Mouse (Mus musculus) midbrain, embryonic 10.5 days (tissue): ENCODE measurements around the gene Gtf2f1. TPM values are rescaled to one million over a fixed set of nuclear protein-coding genes. Genes with fewer than 3 reads are reported as not detected.

Experiments used
- DNase-seq: peaks from one replicate; pipeline ENCODE4 v3.0.0-alpha.2; 2017; ENCODE audit warnings: low spot score
- H3K27ac ChIP-seq: fragments of 300-500 bp; sonication (generic); replicated peaks from 2 replicates; pipeline ENCODE4 v1.5.1; 2016; ENCODE audit warnings: mild to moderate bottlenecking
- H3K27me3 ChIP-seq: fragments of 300-500 bp; sonication (generic); 2 replicates; pipeline ENCODE4 v1.6.1; 2016; ENCODE audit warnings: low read depth, mild to moderate bottlenecking; ENCODE audit not compliant: poor library complexity, severe bottlenecking
- H3K36me3 ChIP-seq: fragments of 300-500 bp; sonication (generic); 2 replicates; pipeline ENCODE4 v1.6.1; 2016; ENCODE audit warnings: mild to moderate bottlenecking, moderate library complexity
- H3K4me1 ChIP-seq: fragments of 300-500 bp; sonication (generic); 2 replicates; pipeline ENCODE4 v1.6.1; 2016
- H3K4me3 ChIP-seq: fragments of 300-500 bp; sonication (generic); 2 replicates; pipeline ENCODE4 v1.5.1; 2016; ENCODE audit warnings: mild to moderate bottlenecking, moderate library complexity
- H3K9me3 ChIP-seq: fragments of 300-500 bp; sonication (generic); replicated peaks from 2 replicates; pipeline ENCODE4 v1.6.1; 2016; ENCODE audit warnings: mild to moderate bottlenecking
- WGBS: fragments of 180-500 bp; shearing (Covaris S2); methylation state at CpG from one replicate; pipeline ENCODE4 v1.1.7; 2016; 5-methylcytosine and 5-hydroxymethylcytosine counted together
- polyA plus RNA-seq: library from polyadenylated mRNA; unstranded; fragments of >200 nt; fragmentation: Nextera tagmentation; extraction: Ambion mirVana; gene quantifications from 2 replicates; pipeline ENCODE4 v1.2.1, GENCODE M21; 2016

The Gtf2f1 gene
- polyA plus RNA-seq, 1 experiment from 2014 or later = 81.2 TPM

DNA sequence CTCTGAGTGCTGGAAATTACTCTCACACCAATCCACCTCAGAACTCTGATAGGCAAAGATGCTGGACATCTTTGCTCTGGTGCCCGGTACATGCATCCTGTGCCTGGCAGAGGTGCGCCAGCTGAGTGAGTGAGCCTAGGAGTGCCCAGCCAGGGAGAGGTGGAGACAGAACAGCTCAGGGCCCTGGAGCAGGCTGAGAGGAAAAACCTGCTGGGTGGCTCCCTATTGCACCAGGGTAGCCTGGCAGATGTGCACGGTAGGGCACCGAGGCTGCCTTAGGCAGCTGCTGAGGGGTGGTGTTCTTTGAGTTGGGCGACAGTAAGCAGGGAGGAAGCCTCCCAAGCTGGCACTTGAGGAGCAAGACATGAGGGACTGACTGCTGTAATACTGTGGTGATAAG is 29.1 kb downstream of the Gtf2f1 start, which contains the start of gene Acer1:
TSS of gene Acer1 (minus strand) at position 114 of the 400 bp plus-strand sequence.
- Histone ChIP-seq H3K36me3 (no peaks in the 10 kb centered on the region), H3K9me3 (no peaks in the 10 kb centered on the region), H3K27ac (no peak within 1 kb of the TSS), H3K4me1 (no peaks in the 10 kb centered on the region), H3K27me3 (no peaks in the 10 kb centered on the region), H3K4me3 (no peak within 1 kb of the TSS)
- WGBS = 76% methylated on average over 5 of the region's 5 CpGs
- DNase-seq = no peak

DNA sequence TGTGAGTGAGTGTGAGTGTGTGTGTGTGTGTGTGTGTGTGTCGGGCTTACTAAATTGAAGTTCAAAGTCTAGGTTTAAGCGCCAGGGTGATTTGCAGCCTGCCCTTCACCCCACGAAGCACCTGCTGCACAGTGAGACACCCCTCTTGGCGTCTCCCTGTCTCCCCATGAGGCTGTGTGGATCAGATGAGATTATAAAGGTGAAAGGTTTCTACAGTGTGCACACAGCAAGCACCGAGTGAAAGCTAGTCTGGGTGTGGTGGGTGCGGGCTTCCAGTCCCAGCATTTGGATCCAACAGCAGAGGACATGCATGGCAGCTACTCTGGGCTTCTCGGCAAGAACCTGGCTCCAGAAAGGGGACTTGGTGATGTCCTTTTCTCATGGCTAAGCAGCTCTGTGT is 30.0 kb downstream of the Gtf2f1 start:
- Histone ChIP-seq H3K27ac (no peak overlapping the region), H3K4me1 (no peaks in the 10 kb centered on the region), H3K27me3 (no peaks in the 10 kb centered on the region), H3K36me3 (no peaks in the 10 kb centered on the region), H3K9me3 (no peaks in the 10 kb centered on the region), H3K4me3 (no peak overlapping the region)
- 88% methylated on average over 7 of the region's 7 CpGs for WGBS
- no peak for DNase-seq

DNA sequence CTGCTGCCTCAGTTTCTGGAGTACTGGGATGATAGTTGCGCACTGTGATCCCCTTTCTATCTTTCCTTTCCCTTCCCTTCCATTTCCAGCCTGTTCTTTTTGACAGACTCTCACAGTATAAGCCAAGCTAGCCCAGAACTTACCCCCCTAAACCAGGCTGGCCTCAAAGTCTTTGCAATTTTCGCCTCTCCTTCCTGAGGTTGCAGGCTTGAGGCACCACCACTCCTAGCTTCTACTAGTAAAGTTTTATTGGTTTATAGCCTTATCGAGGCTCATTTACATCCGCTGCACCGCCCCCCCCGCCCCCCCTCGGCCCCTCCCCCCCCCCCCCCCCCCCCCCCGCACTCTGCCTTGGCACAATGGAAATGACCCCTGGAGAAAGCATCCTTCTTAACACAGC is 31.6 kb downstream of the Gtf2f1 start:
- no peaks in the 10 kb centered on the region for H3K27me3 ChIP-seq
- no peaks in the 10 kb centered on the region for H3K36me3 ChIP-seq
- 48% methylated on average over 7 of the region's 8 CpGs for WGBS
- H3K27ac ChIP-seq = no peak overlapping the region
- no peak overlapping the region for H3K4me3 ChIP-seq
- no peak for DNase-seq
- H3K9me3 ChIP-seq = no peaks in the 10 kb centered on the region
- no peaks in the 10 kb centered on the region for H3K4me1 ChIP-seq

DNA sequence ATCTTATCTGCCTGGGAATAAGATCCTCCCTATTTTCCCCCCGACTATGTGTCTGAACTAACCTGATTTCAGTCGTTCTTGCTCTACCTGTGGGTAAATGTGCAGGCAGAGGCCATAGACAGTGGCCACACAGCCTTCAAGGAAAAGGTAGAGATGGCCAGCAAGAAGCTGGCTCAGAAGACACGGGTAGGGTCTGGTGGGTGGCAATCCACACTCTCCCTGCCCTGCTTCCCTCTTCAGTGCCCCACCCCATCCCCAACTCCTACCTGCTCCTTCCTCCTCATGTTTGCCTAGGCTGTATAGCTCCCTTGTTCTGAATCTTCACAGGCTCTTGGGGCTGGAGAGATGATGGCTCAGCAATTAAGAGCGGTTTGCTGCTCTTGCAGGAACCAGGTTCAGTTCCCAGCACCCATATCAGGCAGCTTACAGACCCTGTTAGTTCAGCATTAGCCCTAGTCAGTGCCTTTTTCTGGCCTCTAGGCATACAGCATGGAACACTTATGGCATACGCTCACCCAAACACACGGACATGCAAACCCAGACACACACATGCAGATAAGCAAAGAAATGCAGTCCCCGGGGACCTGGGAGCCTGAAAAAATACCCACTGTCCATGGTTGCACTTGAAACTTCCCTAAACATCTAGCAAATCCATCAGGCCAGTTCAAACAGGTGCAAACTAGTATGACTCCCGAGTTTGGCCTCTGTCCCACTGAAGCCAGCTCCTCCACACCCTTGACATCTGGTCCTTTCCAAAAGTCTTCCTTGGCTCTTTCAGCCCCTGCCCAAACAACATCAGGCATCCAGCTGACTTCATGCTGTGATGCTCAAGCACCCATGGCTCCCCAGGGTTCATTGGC is 34.3 kb downstream of the Gtf2f1 start:
- no peaks in the 10 kb centered on the region for H3K9me3 ChIP-seq
- H3K27me3 ChIP-seq = no peaks in the 10 kb centered on the region
- H3K27ac ChIP-seq = no peak overlapping the region
- no peaks in the 10 kb centered on the region for H3K36me3 ChIP-seq
- no peak overlapping the region for H3K4me3 ChIP-seq
- 83% methylated on average over 8 of the region's 8 CpGs for WGBS
- H3K4me1 ChIP-seq = no peaks in the 10 kb centered on the region
- DNase-seq = no peak

DNA sequence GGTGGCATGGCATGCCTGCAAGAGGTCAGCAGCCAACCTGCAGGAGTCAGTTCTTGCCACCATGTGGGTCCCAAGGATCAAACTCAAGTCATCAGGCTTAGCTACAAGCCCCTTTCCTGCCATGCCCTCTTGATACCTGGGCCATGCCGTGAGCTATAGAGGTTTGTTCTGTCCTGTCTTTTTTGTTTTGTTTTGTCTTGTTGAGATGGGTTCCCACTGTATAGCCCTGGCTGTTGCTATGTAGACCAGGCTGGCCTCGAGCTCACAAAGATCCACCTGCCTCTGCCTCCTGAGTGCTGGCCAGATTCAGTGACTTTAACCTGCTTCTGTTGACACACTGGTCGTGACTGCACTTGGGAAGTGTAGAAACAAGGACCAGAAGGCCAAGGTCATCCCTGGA is 35.7 kb downstream of the Gtf2f1 start:
- Histone ChIP-seq H3K27ac (no peak overlapping the region), H3K36me3 (no peaks in the 10 kb centered on the region), H3K27me3 (no peaks in the 10 kb centered on the region), H3K4me1 (no peaks in the 10 kb centered on the region), H3K4me3 (no peak overlapping the region), H3K9me3 (no peaks in the 10 kb centered on the region)
- 86% methylated on average over 3 of the region's 3 CpGs for whole genome bisulfite sequencing
- no peak for DNase-seq

DNA sequence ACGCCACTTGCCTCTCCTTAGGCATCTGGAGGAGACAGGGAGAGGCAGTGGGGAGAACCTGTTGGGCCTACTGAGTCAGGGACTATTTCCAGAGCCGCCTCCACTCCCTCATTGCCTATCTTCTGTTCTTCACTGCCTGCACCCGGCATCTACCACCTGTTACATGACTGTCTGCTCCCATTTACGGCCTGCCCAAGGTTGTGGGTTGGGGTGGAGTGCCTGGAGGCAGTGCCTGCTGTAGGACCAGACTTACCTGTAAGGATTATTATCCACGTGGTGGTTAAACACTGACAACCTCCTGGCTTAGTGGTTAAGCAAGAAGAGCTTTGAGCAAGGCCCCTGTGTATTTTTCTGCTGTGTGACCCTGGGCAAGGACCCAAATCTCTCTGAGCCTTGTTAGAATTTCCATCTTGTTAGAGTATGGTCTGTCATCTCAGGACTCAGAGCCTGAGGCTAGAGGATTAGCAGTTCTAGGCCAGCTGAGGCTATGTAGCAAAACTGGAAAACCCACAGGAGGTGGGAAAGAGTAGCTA is 36.3 kb downstream of the Gtf2f1 start:
- Histone ChIP-seq H3K4me3 (no peak overlapping the region), H3K27me3 (no peaks in the 10 kb centered on the region), H3K36me3 (no peaks in the 10 kb centered on the region), H3K9me3 (no peaks in the 10 kb centered on the region), H3K4me1 (no peaks in the 10 kb centered on the region), H3K27ac (no peak overlapping the region)
- 80% methylated on average over 5 of the region's 5 CpGs for WGBS
- DNase-seq = no peak

DNA sequence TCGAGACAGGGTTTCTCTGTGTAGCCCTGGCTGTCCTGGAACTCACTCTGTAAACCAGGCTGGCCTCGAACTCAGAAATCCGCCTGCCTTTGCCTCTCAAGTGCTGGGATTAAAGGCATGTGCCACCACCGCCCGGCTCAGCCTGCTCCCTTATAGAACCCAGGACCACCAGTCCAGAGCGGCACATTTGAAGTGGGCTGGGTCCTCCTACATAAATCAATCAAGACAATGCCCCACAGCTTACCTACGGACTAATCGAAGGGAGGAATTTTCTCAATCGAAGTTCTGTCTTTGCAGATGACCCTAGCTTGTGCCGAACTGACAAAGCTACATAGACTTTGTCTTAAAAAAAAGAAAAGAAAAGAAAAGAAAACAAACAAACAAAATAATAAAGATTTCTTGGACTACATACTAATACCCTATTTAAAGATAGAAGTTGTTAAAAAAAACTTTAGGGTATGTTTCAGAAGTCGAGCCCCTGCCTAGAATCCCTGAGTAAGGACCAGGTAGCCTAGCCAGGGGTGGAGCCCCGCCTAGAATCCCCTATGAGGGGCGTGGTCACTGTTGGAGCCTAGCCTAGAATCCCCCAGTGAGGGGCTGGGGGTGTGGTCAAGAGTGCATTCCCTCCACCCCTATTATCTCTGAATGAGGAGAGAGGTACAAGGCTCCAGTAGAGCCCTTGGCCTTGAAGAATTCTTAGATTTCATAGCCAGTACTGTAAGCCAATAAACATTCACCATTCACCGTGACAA is 37.0 kb downstream of the Gtf2f1 start:
- no peak for DNase-seq
- Histone ChIP-seq H3K4me3 (no peak overlapping the region), H3K36me3 (no peaks in the 10 kb centered on the region), H3K9me3 (no peaks in the 10 kb centered on the region), H3K27ac (no peak overlapping the region), H3K27me3 (no peaks in the 10 kb centered on the region), H3K4me1 (no peaks in the 10 kb centered on the region)
- WGBS = 67% methylated on average over 13 of the region's 14 CpGs

DNA sequence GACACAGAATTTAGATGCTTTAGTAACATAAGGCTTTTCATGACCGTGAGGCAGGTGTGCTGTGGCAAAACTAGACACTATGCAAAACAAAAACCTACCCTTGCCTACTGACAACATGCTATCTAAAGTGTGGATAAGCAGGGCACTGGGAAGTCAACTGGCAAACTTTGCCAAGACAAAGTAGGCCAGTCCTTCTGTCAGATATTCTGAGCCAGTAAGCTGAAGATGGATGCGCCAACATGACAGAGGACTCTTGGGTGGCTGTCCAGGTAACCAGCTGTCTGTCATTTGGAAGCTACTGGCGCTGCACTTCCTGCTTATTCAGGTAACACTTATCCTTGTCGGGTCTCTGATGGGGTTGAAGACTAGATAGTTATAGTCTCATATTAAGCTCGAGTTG is 41.0 kb downstream of the Gtf2f1 start:
- no peak for DNase-seq
- Histone ChIP-seq H3K27ac (no peak overlapping the region), H3K4me1 (no peaks in the 10 kb centered on the region), H3K27me3 (no peaks in the 10 kb centered on the region), H3K4me3 (no peak overlapping the region), H3K36me3 (no peaks in the 10 kb centered on the region), H3K9me3 (no peaks in the 10 kb centered on the region)
- 75% methylated on average over 5 of the region's 5 CpGs for WGBS

DNA sequence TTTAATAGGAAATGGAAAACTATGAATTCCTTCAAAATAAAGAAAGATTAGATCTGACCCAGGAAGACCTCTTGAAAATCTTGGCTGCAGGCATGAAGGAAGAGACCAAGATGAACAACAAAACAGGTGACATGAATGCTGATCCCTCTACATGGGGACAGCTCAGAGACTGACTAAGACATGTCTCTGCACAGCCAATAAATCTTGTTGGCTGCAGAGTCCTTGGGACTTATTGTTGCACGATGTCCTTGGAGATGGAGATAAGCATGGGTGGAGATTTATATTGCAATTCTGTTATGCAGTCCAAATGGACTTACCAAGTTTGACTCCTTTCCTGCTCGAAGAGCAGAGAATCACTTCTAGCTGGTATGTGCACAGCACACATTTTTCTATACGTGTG is 41.8 kb downstream of the Gtf2f1 start:
- H3K27ac ChIP-seq = no peak overlapping the region
- DNase-seq = no peak
- no peaks in the 10 kb centered on the region for H3K27me3 ChIP-seq
- H3K4me3 ChIP-seq = no peak overlapping the region
- 79% methylated on average over 3 of the region's 3 CpGs for WGBS
- no peaks in the 10 kb centered on the region for H3K4me1 ChIP-seq
- no peaks in the 10 kb centered on the region for H3K36me3 ChIP-seq
- no peaks in the 10 kb centered on the region for H3K9me3 ChIP-seq

DNA sequence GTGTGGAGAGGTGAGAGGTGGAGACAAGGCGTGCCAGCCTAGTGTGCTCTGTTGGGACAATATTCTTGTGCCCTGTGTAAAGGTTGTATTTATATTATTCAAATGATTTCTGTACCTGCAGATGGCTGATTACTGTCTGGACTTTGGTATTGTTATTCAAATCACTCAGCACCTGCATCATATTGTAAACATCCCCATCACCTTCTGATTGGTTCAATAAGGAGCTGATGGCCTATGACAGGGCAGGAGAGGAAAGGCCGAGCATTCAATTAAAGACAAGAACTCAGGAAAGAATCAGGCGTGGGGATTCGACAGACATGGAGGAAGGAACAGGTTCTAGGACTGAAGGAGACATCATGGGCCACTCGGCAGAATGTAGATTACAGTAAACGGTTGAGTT is 47.4 kb downstream of the Gtf2f1 start:
- no peaks in the 10 kb centered on the region for H3K9me3 ChIP-seq
- no peaks in the 10 kb centered on the region for H3K36me3 ChIP-seq
- WGBS = 81% methylated on average over 6 of the region's 6 CpGs
- DNase-seq = no peak
- H3K27ac ChIP-seq = no peak overlapping the region
- H3K4me1 ChIP-seq = no peaks in the 10 kb centered on the region
- H3K4me3 ChIP-seq = no peak overlapping the region
- no peaks in the 10 kb centered on the region for H3K27me3 ChIP-seq

DNA sequence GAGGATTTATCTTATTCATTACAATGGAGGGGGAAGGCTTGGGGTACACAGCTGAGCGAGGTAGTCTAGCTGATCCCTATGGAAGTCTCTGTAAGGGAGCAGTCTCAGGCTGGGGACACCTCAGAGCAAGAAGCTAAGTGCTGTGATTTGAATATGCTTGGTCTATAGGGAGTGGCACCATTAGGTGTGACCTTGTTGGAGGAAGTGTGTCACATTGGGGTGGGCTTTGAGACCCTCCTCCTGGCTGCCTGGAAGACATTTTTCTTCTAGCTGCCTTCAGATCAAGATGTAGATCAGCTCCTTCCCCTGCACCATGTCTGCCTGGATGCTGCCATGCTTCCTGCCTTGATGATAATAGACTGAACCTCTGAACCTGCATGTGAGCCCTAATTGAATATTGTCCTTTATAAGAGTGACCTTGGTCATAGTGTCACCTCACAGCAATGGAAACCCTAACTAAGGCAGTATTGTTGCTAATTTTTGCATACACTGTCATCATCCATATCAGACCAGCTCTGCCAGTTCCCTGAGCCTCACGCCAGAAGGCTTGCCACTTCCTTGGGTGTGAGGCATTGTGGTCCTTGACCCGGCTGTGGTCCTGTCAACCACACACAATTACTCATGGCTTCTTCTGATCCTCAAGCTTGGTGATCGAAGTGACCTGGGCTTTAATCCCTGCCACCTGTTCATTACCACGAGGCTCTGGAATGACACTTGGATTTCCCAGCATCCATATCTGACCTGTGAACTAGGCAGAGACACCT is 48.3 kb downstream of the Gtf2f1 start:
- 86% methylated on average over 5 of the region's 5 CpGs for WGBS
- DNase-seq = no peak
- no peaks in the 10 kb centered on the region for H3K9me3 ChIP-seq
- H3K27me3 ChIP-seq = no peaks in the 10 kb centered on the region
- no peak overlapping the region for H3K27ac ChIP-seq
- no peaks in the 10 kb centered on the region for H3K36me3 ChIP-seq
- H3K4me3 ChIP-seq = no peak overlapping the region
- no peaks in the 10 kb centered on the region for H3K4me1 ChIP-seq

DNA sequence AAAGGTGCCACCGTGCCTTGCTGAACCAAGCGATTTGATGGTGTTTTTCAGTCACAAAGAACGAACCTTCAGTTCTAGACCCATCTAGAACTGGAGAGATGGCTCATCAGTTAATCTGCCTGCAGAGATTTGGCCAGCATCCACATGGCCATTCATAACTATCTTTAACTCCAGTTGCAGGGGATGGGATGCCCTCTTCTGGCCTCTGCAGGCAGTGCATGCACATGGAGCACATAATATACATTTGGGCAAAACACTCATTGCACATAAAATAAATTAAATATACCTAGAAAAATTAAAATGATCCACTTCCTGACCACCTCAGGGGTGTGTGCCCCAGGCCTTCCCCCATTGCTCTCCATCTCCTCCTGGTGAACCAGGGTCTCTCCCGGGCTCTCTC is 49.2 kb downstream of the Gtf2f1 start:
- Histone ChIP-seq H3K4me1 (no peaks in the 10 kb centered on the region), H3K27ac (no peak overlapping the region), H3K4me3 (no peak overlapping the region), H3K27me3 (no peaks in the 10 kb centered on the region), H3K36me3 (no peaks in the 10 kb centered on the region), H3K9me3 (no peaks in the 10 kb centered on the region)
- WGBS = 95% methylated on average over 4 of the region's 4 CpGs
- no peak for DNase-seq
